Mouse (Mus musculus) urinary bladder, postnatal 25 days (tissue): ENCODE results near the gene Mical3.

Experiments
- DNase-seq: peaks from one replicate; pipeline ENCODE4 v3.0.0; 2022; ENCODE audit warnings: low spot score

Mical3 gene

GRCm38 (mm10) chr6:120903450-120903912, 227.3 kb downstream of the Mical3 start:
- DNase-seq: no peak

- no peak for DNase-seq
Observed at GRCm38 (mm10) chr6:120901776-120902645, 228.8 kb downstream of the Mical3 start.

GRCm38 (mm10) chr6:120898188-120898833, 232.5 kb downstream of the Mical3 start:
- no peak for DNase-seq

GRCm38 (mm10) chr6:120894524-120894923, 236.3 kb downstream of the Mical3 start:
- DNase-seq: no peak

GRCm38 (mm10) chr6:120894089-120894488, 236.7 kb downstream of the Mical3 start:
- DNase-seq: no peak

GRCm38 (mm10) chr6:120886696-120887095, 244.1 kb downstream of the Mical3 start:
- DNase-seq: no peak

- no peak for DNase-seq
Observed at GRCm38 (mm10) chr6:120884436-120884835, 246.4 kb downstream of the Mical3 start.
